ENCODE assay signal across 18 mouse cellular contexts in genomic region chr2:162251272-162251671, GRCm38 (mm10).
"Had no signal": no experiment of that assay in that cellular context is flagged by ENCODE, and none has a peak within 500 bp of the region (broad histone marks: within the 10 kb centered on the region; RNA-seq: fewer than 3 reads in every experiment).

No protein-coding gene starts in this region.

- H3K4me3 ChIP-seq: liver, embryonic 13.5 days; liver, embryonic 15.5 days; lung, embryonic 15.5 days; megakaryocyte, embryonic 14.5 days; midbrain, embryonic 13.5 days; midbrain, embryonic 15.5 days; stomach, embryonic 15.5 days had no signal

- DNase-seq: liver, embryonic 13.5 days; liver, postnatal 0 days; lung, adult 2 months; lung, postnatal 14 days; lung, postnatal 36 days; right cerebral cortex, postnatal 14 days; thymus, adult 2 months; thymus, postnatal 25 days; thymus, postnatal 4 days had no signal

- H3K27me3 ChIP-seq: liver, embryonic 13.5 days; liver, embryonic 15.5 days; lung, embryonic 15.5 days; megakaryocyte, embryonic 14.5 days; midbrain, embryonic 13.5 days; midbrain, embryonic 15.5 days; stomach, embryonic 15.5 days had no signal

- H3K9ac ChIP-seq: liver, embryonic 13.5 days; liver, embryonic 15.5 days; liver, postnatal 0 days; lung, embryonic 15.5 days; midbrain, embryonic 13.5 days; midbrain, embryonic 15.5 days; stomach, embryonic 15.5 days had no signal

- H3K9me3 ChIP-seq: liver, embryonic 13.5 days; liver, embryonic 15.5 days; lung, embryonic 15.5 days; midbrain, embryonic 13.5 days; midbrain, embryonic 15.5 days; stomach, embryonic 15.5 days had no signal

- H3K4me2 ChIP-seq: liver, embryonic 13.5 days; liver, embryonic 15.5 days; lung, embryonic 15.5 days; midbrain, embryonic 13.5 days; midbrain, embryonic 15.5 days; stomach, embryonic 15.5 days had no signal

- ATAC-seq: liver, postnatal 0 days; lung, postnatal 0 days; midbrain, embryonic 13.5 days; midbrain, embryonic 15.5 days had no signal

- H3K36me3 ChIP-seq: liver, embryonic 13.5 days; liver, embryonic 15.5 days; lung, embryonic 15.5 days; midbrain, embryonic 13.5 days; midbrain, embryonic 15.5 days; stomach, embryonic 15.5 days had no signal

- H3K27ac ChIP-seq: liver, embryonic 13.5 days; liver, embryonic 15.5 days; lung, embryonic 15.5 days; macrophage; midbrain, embryonic 13.5 days; midbrain, embryonic 15.5 days; stomach, embryonic 15.5 days; stomach, postnatal 0 days had no signal

- H3K4me1 ChIP-seq: liver, embryonic 13.5 days; liver, embryonic 15.5 days; lung, embryonic 15.5 days; megakaryocyte, embryonic 14.5 days; midbrain, embryonic 13.5 days; midbrain, embryonic 15.5 days; stomach, embryonic 15.5 days had no signal
